Mouse (Mus musculus) mouse embryonic stem cell (cell line): Measurements from ENCODE around the gene Paqr9.

Experiments
- in situ Hi-C, 2 experiments: fragments of 300-500 bp; cut with MboI; formaldehyde crosslinking; loops; 1 replicate in 1 of 2; 3 replicates in 1 of 2; pipeline ENCODE4 v1.14.3; 2019 to 2020; ENCODE audit warnings: low sequenced_read_pairs in 2 of 2, low pct_unique_long_range_greater_than_20kb in 1 of 2, mixed read lengths in 1 of 2; ENCODE audit not compliant: unreplicated experiment in 1 of 2

The Paqr9 gene

GRCm38 (mm10) chr9:95541208-95541607 is 18.2 kb upstream of the Paqr9 start:
- in situ Hi-C loops, result no loop called here

GRCm38 (mm10) chr9:95541650-95542432 is 17.6 kb upstream of the Paqr9 start:
- in situ Hi-C loops, result no loop called here

GRCm38 (mm10) chr9:95542475-95542874 is 17.0 kb upstream of the Paqr9 start:
- in situ Hi-C loops, result no loop called here

GRCm38 (mm10) chr9:95544598-95544997 is 14.9 kb upstream of the Paqr9 start:
- in situ Hi-C loops, result no loop called here

GRCm38 (mm10) chr9:95546679-95547078 is 12.8 kb upstream of the Paqr9 start:
- in situ Hi-C loops, result no loop called here

- in situ Hi-C loops, result no loop called here
These were observed 9.6 kb upstream of the Paqr9 start for GRCm38 (mm10) chr9:95549626-95550411.

- in situ Hi-C loops, result no loop called here
These were observed 8.3 kb upstream of the Paqr9 start for GRCm38 (mm10) chr9:95550856-95551774.

- in situ Hi-C loops, result no loop called here
These were observed 7.2 kb upstream of the Paqr9 start for GRCm38 (mm10) chr9:95552175-95552705.

GRCm38 (mm10) chr9:95554231-95555221 is 4.9 kb upstream of the Paqr9 start:
- in situ Hi-C loops, result no loop called here

GRCm38 (mm10) chr9:95555233-95555740 is 4.2 kb upstream of the Paqr9 start:
- in situ Hi-C loops, result no loop called here

GRCm38 (mm10) chr9:95556067-95556512 is 3.4 kb upstream of the Paqr9 start:
- in situ Hi-C loops, result no loop called here

- in situ Hi-C loops, result no loop called here
These were observed 1.7 kb upstream of the Paqr9 start for GRCm38 (mm10) chr9:95557722-95558121.

- in situ Hi-C loops, result no loop called here
These were observed 765 bp upstream of the Paqr9 start for GRCm38 (mm10) chr9:95558726-95559058.

- in situ Hi-C loops, result no loop called here
These were observed 679 bp downstream of the Paqr9 start for GRCm38 (mm10) chr9:95559936-95560735.

- in situ Hi-C loops, result no loop called here
These were observed 4.6 kb downstream of the Paqr9 start for GRCm38 (mm10) chr9:95564047-95564446.

- in situ Hi-C loops, result no loop called here
These were observed 6.9 kb downstream of the Paqr9 start for GRCm38 (mm10) chr9:95566394-95566793.

- in situ Hi-C loops, result no loop called here
These were observed 7.5 kb downstream of the Paqr9 start for GRCm38 (mm10) chr9:95566931-95567330.
